Mouse (Mus musculus): ENCODE results near the gene Cul7.

Gene Cul7

DNA sequence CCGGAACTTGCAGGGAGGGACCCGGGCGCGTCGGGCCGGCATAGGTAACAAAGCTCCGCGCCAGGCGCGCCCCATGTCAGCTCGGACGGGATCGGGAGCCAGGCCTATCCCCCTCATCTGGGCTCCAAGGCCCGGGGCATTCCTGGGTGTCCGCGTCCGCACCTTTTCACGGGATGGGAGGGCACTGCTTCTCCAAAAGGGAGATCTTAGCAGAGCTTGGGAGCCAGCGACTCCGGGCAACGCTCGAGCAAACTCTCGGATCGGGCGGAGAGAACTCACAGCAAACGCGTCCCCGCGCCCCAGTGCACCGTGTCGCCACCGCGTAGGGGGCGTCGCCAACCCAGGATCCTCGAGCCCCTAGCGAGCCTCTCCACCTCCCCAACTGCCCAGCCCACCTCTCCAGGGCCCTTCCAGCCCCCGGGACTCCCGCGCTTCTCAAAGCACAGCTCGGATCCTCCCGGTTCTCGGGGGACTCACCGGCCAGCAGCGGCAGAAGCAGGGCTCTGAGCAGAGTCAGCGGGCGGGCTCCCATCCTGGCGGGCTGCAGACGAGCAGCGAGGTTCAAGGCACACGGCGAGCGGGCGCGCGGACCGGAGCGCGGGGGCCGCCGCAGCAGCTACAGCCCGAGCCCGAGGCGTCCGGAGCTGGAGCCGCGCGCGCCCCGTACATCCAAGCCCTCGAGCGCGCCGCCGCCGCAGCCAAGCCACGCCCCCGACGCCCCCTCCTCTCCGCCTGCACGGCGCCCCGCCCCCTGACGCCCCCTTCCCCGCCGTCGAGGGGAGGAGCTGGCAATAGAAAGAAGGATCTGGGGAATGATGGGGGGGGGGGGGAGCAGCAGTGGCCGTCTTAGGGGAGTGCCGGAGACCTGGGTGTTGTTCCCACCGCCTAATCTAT lies 21.1 kb upstream of the Cul7 start, which contains the start of gene Ptk7:
TSS of gene Ptk7 (minus strand) at position 714 of the 894 bp plus-strand sequence.
- DNase-seq (ENCODE audit: low spot score in 2 of 2): peak in 1 of 2 experiments; percentile 35

DNA sequence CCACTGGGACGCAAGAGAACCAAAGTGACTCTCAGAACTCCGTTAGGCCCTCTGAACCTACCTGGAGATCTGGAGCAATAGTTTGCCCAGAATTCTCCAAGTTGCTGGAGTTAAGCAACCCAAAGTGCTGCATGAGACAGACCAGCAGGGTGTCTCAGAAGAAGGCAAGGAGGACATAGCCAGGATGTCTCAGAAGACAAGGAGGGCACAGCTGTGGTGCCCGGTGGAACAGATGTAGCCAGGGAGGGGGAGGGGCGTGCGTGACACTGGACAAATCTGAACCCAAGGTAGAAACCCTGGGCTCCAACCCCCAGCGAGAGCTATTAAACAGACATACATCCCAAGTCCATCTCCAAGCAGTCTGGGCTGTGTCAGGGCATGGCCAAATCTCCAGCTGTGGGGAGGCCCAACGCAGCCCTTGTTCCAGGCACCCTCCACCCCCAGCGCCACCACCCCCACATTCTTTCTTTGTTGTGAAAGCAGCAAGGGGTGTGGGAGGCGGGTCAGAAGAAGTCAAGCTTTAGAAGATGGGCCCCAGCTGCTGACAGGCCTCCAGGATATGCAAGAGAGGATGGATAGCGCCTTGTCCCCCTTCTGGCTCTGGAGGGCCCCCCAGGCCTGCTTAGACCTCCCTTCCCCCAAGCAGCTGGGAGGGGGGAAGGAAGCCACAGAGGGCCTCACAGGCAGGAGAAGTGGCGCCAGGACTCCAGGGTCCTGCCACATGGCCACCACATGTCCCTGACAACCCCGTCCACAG lies 20.3 kb upstream of the Cul7 start:
- DNase-seq (ENCODE audit: low spot score in 2 of 2): peak; percentile 60 to 61

DNA sequence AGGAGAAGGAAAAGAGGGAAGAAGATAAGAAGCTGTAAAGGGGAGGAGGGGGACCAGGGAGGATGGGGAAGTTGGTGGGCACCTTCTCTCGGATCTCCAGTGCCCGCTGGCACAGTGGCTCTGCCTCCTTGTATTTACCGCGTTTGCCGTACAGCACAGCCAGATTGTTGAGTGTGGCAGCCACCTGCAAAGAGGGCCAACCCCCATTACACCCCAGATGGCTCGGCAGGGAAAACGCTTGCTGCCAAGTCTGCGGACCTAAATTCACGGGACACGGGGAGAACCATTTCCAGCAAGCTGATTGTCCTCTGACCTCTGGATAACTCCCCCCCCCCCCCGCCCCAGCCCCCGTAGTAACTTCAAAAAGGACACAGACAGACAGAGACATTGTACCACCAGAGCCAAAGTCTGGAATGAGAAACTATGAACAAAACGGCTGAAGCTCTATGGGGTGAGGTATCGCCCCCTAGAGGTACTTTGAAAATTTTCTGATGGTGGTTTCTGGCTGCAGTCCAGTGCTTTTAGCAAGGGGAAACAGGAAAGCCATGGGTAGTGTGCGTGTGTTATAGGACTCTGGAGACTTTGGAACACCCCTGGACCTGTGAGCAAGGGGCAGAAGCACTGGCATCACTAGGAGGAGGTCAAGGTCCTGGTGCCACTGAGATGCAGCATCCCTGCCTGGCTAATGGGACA lies 13.2 kb upstream of the Cul7 start:
- peak; percentile 62 to 80 for DNase-seq (ENCODE audit: low spot score in 2 of 2)

DNA sequence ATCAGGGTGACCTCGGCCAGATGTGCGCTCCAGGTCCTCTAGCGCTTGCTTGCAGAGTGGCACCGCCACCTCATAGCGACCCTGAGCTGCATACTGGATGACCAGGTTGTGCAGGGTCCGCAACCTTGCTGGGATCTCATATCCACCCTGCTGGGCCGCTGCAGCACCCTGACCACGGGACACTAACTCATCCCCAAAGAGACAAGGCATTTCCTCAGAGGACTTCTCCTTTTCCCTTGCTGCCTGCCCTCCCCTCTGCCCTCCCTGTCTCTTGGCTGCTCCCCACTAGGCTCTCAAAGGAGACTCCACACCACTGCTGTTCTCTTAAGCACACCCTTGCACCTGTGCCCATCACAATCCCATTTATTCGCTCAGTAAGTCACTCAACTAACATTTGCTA lies 10.2 kb upstream of the Cul7 start:
- DNase-seq (ENCODE audit: low spot score in 2 of 2): no peak

DNA sequence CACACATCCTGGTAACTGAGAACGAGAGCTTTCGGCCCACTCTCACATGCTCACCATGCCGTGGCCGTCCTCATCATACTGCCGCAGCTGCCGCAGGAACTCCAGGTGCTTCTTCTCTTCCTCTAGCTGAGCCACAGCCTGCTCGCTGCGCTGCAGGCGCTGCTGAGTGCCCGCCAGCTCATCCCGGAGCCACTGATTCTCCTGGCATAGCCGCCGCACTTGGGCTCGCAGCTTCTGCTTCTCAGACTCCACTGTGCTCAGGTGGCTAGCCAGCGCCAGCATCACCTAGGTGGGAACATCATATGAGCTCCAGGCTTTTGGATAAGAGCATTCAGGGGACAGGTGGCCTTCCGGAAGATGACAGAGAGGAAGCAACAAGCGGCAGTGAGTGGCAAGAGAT lies 8.1 kb upstream of the Cul7 start:
- no peak for DNase-seq (ENCODE audit: low spot score in 2 of 2)

DNA sequence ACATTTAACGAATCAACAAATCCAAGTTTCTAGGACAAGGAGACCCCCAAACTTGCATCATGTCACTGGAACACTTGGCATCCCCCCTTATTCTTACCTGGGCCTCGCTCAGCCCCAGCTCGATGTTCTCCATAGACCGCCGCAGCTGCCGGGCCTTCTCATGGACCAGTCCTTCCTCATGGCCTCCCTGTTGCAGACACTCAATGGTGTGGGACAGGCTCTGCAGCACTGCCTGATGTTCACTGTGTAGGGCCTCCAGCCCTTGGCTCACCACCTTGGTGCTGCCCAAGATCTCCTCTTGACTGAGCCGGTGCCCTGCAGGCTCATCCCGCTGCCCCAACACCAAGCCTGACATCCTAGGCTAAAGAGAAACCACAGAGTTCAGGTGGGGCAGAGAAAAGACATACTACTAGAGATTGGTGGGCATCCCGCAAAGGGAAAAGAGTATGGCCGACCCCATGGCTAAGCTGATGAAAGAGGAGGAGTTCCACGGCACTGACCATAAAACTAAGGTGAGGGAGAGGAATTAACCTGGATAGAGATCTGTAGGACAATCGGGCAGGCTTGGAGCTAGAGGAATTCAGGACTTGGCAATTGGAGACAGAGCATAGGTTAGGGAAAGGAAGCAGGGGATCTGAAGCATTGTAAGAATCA lies 5.9 kb upstream of the Cul7 start:
- no peak for DNase-seq (ENCODE audit: low spot score in 2 of 2)

DNA sequence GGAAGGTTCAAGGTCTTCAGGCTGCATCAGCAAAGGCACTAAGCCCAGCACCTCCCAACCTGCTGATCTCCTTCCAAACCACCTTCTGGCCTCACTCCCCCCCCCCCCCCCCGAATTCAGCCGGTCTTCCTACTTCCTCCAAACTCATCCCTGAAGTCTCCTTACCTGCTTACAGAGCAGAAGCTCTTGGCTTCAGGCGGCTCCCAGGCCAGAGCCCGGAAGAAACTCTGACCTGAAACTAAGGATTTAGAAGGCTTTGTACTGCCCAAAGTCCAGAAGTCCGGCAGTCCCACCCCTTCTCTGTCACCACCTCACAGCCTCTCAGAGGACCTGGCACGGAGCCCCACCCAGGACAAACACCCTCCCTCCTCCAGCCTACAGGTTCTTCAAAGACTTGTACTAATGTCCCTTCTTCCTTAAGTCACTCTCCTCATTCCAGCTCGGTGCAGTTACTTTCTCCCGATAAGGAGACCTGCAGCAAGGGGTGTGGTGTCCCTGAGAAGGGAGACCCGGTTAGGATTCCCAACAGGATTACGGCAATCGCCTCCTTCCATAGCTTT lies 5.1 kb upstream of the Cul7 start:
- DNase-seq (ENCODE audit: low spot score in 2 of 2): peak; percentile 57 to 59

DNA sequence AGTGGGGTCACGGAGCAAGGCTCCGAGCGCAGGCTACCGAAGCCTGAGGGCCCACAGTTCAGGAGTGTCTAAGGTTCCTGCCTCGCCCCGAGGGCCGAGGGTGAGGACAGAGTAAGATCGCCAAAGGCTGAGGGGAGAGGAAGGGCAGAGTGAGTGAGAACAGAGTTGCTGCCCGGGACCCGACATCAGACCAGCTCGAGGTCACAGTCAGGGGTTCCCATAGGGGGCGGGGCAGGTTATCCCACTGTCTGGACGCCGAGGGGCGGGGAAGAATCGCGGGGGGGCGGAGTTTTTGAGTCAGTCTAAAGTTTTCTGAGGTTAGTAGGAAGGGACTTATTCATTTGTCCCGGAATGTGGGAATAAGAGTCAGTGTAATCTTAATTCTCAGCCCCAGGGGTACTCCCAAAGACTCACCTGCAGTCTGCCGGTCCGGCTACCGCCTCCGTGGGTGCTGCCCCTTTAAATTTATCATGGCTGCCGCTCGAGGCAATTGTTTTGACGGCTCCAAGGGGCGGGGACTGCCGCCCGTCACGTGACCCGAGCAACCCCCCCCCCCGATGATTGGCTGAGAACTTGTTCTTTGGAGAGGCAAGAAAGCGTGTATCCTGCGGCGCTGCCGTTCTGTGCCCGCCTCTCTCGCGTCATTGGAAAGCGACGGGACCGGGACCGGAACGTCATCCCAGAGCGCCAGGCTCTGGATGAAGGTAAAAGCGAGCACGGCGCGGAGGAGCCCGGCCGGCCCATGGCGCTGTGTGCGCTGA lies 4.4 kb upstream of the Cul7 start, which contains the start of the genes Klc4 and Mrpl2:
TSS of gene Klc4 (minus strand) at position 462 of the 761 bp plus-strand sequence.
TSS of gene Mrpl2 (plus strand) at position 669 of the 761 bp plus-strand sequence.
- peak; percentile 96 to 98 for DNase-seq (ENCODE audit: low spot score in 2 of 2)

DNA sequence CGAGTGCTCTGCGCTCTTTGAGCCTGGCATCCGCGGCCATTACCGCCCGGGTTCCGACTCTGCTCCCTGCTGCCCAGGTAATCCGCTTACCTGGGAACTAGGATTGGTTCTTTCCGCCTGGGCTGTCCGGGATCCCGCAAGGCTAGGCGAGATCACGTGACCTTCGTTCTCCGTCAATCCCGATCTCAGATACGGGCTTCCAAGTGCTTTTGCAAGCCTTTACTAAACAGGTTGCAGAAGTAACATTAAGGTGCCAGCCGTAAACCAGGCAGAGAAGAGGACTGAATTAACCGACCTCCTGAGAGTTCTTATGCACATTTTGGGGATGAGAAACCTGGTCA lies 3.8 kb upstream of the Cul7 start:
- DNase-seq (ENCODE audit: low spot score in 2 of 2): no peak

DNA sequence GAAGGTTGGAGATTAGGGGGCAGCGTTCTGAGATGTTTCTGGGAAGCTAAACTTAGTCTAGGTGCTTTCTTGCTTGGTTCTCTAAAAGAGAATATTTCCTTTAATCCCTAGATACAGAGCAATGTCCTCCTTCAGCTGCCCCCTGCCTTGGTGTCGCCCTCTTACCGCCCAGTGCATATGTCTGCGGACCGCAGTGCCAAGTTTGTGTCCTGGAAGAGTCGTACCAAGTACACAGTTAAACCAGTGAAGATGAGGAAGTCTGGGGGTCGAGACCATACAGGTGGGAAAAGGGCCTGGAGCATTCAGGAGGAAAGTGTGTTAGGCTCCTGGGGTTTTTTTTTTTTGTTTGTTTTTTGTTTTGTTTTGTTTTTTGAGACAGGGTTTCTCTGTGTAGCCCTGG lies 2.9 kb upstream of the Cul7 start:
- DNase-seq (ENCODE audit: low spot score in 2 of 2): no peak

DNA sequence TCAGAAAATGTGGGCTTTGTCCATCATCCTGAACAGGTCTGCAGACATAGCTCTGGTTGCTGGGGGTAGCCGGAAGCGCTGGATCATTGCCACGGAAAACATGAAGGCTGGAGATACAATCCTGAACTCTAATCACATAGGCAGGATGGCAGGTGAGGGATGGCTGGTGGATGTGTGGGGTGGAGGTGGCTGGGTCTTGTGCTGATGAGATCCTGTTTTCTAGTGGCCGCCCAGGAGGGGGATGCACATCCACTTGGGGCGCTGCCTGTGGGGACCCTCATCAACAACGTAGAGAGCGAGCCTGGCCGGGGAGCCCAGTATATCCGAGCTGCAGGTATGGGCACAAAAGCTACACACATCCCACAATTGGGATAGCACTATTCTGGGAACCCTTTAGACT lies 1.7 kb upstream of the Cul7 start:
- DNase-seq (ENCODE audit: low spot score in 2 of 2): no peak

DNA sequence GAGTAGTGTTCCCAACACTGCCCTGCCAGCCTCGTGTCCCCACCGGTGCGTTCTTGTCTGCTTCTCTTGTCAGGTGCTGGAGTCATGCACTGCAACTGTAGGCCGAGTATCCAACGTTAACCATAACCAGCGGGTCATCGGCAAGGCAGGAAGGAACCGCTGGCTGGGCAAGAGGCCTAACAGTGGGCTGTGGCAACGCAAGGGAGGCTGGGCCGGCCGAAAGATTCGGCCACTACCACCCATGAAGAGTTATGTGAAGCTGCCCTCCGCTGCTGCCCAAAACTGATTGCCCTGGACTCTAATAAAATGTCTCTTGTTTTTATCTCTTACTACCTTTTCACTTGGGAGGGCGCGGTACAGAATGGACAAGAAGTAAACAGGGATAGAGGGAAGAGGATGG lies 326 bp upstream of the Cul7 start:
- DNase-seq (ENCODE audit: low spot score in 2 of 2): no peak

DNA sequence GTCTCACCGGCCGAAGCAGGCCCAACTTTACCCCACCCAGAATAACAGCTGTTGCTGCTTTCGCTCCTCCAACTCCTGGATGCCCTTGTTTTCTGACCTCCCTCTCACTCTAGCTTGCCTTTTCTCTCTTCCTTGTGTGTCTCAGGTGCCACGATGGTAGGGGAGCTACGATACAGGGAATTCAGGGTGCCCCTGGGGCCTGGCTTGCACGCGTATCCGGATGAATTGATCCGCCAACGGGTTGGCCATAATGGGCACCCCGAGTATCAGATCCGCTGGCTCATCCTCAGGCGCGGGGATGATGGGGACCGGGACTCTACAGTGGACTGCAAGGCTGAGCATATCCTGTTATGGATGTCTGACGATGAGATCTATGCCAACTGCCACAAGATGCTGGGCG lies 1.2 kb downstream of the Cul7 start:
- no peak for DNase-seq (ENCODE audit: low spot score in 2 of 2)

DNA sequence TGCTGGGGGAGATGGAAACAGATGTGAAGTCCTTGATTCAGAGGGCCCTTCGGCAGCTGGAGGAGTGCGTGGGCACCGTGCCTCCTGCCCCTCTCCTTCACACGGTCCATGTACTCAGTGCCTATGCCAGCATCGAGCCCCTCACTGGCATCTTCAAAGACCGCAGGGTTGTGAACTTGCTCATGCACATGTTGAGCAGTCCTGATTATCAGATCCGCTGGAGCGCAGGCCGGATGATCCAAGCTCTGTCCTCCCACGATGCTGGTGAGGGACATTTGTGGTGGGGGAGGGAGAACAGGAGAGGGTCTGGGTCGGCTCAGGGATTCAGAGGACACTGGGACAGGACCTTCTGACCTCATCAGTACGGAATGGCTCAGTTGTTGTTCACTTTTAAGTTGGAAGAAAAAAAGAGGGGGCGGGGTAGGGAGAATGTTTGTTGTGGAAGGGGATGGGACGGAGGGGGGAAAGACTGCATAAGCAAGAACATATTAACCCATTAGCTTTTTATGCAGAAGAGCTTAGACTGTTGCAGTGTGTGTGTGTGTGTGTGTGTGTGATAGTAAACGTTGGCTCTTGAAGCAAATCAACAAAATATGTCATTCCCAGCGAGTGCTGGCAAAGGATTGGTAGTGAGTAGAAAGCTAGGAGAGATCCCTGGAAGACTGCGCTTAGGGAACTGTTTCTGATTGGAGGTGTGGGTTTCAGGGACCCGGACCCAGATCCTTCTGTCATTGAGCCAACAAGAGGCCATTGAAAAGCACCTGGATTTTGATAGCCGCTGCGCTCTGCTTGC lies 1.8 kb downstream of the Cul7 start:
- no peak for DNase-seq (ENCODE audit: low spot score in 2 of 2)

DNA sequence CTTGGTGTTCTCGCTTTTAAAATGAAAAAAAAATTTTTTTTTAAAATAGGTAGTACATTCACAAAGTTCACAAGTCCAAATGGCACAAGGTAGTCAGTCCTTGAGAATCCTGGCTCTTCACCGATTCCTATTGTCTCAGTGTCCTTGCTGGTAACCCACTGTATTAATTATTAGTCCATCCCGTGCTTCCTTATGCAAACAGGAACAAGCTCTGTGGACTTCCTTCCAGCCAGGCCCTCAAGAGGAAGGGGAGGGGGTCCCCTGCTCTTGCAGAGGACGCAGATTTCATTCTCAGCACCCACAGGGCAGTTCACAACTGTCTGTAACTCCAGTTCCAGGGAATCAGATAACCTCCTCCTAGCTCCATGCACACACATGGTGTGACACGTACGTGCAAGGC lies 5.9 kb downstream of the Cul7 start:
- no peak for DNase-seq (ENCODE audit: low spot score in 2 of 2)

DNA sequence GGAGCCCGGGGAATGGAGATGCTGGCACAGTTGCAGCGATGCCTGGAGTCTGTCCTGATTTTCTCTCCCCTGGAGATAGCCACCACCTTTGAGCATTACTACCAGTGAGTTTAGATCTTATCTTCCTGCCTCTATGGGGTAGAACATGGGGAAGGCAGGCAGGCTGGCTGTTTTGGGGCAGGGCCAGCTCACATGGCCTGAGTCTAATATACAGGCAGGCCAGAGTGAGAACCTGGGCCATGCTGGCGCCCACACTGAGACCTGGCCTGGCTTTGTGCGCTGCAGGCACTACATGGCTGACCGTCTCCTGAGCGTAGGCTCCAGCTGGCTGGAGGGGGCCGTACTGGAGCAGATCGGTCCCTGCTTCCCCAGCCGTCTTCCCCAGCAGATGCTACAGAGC lies 11.2 kb downstream of the Cul7 start:
- DNase-seq (ENCODE audit: low spot score in 2 of 2): no peak

DNA sequence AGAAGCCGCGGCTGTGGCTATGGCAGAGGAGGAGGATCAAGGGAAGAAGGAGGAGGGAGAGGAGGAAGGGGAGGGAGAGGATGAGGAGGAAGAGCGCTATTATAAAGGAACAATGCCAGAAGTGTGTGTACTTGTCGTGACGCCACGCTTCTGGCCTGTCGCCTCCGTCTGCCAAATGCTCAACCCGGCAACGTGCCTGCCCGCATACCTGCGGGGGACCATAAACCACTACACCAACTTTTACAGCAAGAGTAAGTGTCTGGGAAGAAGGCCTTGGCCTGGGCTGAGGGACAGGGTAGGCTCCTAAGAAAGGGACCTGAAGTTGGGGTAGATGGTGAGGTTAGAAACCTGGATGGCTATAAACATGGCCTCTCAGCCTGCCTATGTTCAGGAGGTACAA lies 11.8 kb downstream of the Cul7 start:
- no peak for DNase-seq (ENCODE audit: low spot score in 2 of 2)

DNA sequence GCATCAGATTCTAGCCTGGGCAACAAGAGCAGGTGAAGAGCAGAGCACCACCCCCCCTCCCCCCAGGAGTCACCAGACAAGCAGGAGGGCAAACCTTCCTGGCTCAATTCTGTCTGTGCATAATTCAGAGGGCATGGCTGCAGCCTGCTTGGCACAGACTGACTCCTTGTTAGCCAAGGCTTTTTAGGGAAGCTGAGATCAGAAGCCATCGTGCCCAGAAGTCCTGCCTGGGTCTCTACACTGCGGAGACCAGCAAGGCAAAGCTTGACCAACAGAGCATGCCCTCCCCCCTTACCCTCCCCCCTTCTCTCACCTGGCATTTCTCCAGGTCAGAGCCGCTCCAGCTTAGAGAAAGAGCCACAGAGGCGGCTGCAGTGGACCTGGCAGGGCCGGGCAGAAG lies 12.6 kb downstream of the Cul7 start:
- DNase-seq (ENCODE audit: low spot score in 2 of 2): peak; percentile 50 to 52

DNA sequence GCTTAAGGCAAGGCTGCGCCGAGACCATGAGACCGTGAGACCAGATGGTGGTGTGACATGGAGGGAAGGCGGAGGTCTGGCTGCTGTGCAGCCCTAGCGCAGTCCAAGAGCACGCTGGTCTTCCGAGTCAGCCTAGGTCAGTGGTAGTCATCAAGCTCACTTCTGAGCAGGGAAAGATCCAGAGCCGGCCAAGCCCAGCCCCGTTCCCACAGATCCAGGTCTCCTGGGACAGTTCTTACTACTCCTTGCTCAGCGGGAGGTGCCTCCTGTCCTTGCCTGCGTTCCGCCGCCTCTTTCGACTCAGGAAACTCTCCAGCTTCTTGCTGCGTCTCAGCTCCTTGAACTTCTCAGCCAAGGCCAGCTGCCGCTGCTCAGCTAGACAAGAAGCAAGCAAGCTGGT lies 17.6 kb downstream of the Cul7 start:
- DNase-seq (ENCODE audit: low spot score in 2 of 2): peak; percentile 54 to 64

DNA sequence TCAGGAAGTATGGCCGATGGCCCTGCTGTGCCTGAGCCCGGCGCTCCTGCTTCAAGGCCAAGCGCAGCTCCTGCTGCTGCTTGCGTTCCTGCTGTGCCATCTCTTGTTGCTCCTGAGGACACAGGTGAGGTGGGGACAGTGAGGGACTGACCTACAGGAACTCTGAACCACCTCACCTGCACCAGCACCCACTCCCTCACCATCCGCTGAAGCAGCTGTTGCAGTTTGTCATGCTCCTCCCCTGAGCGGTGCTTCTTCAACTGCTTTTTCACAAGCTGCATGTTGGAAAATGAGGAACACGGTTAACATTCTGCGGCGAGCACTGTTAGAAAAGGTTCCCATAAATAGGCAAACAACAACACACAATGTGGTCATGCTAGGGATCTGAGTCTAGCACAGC lies 19.8 kb downstream of the Cul7 start:
- DNase-seq (ENCODE audit: low spot score in 2 of 2): no peak

All from heart, adult 9 months (tissue).